Mouse (Mus musculus) heart, embryonic 15.5 days (tissue): ENCODE data around the gene Mfn1. TPM values are rescaled to one million over a fixed set of nuclear protein-coding genes. Genes with fewer than 3 reads are reported as not detected.

Experiments
- ATAC-seq: fragments of 200-750 bp; cut with Nextera tagmentation; replicated peaks from 2 replicates; pipeline ENCODE4 v1.8.0; 2017; ENCODE audit warnings: low read depth, moderate TSS enrichment; ENCODE audit not compliant: insufficient number of reproducible peaks, insufficient read depth, low FRiP score
- H3K27ac ChIP-seq: fragments of 300-500 bp; sonication (generic); 2 replicates; pipeline ENCODE4 v1.5.1; 2015; ENCODE audit warnings: mild to moderate bottlenecking, inconsistent platforms
- H3K27me3 ChIP-seq: fragments of 300-500 bp; sonication (generic); 2 replicates; pipeline ENCODE4 v1.6.1; 2015; ENCODE audit warnings: inconsistent platforms
- H3K36me3 ChIP-seq: fragments of 300-500 bp; sonication (generic); 2 replicates; pipeline ENCODE4 v1.6.1; 2015; ENCODE audit warnings: mild to moderate bottlenecking, inconsistent platforms
- H3K4me1 ChIP-seq: fragments of 300-500 bp; sonication (generic); replicated peaks from 2 replicates; pipeline ENCODE4 v1.6.1; 2015; ENCODE audit warnings: inconsistent platforms
- H3K4me2 ChIP-seq: fragments of 300-500 bp; sonication (generic); 2 replicates; pipeline ENCODE4 v1.6.1; 2015; ENCODE audit warnings: inconsistent platforms, mild to moderate bottlenecking, moderate library complexity
- H3K4me3 ChIP-seq: fragments of 300-500 bp; sonication (generic); 2 replicates; pipeline ENCODE4 v1.5.1; 2015; ENCODE audit warnings: mild to moderate bottlenecking, inconsistent platforms
- H3K9ac ChIP-seq: fragments of 300-500 bp; sonication (generic); 2 replicates; pipeline ENCODE4 v1.6.1; 2015; ENCODE audit warnings: mild to moderate bottlenecking, inconsistent platforms
- H3K9me3 ChIP-seq: fragments of 300-500 bp; sonication (generic); replicated peaks from 2 replicates; pipeline ENCODE4 v1.6.1; 2016; ENCODE audit warnings: inconsistent platforms
- WGBS: fragments of 180-500 bp; shearing (Covaris S2); methylation state at CpG from one replicate; pipeline ENCODE4 v1.1.7; 2015; ENCODE audit warnings: mixed read lengths; 5-methylcytosine and 5-hydroxymethylcytosine counted together
- polyA plus RNA-seq: library from polyadenylated mRNA; unstranded; fragments of >200 nt; fragmentation: Nextera tagmentation; extraction: Ambion mirVana; gene quantifications from 2 replicates; pipeline ENCODE4 v1.2.1, GENCODE M21; 2015

Gene Mfn1
- polyA plus RNA-seq, 1 experiment from 2014 or later, result 78.6 TPM

DNA sequence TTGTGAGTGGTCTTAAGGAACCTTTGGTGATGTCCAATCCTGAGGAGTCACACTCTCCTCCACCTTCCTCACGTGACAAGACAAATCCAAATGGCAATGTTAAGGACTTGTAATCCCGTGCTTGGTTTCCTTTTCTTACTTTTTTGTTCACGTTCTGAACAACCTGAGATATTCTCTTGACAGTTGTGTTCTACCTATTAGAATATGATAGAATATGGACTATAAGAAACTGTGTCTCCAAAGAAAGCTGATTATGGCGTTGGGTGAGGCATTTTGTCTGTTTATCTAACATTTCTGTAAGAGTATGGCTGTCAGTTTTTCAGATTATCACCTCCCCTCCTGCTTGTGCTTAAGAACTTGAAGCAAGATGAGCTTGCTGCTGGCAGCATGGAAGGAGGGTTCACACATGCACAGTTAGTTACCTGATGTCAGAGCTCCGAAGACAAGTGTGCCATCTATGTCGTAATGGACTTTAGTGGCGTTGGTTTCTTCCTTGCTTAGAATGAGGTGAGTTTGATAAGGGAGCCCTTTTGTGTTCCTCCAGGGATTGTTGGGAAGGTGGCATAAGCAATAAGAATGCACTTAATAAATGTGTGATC lies 16.5 kb upstream of the Mfn1 start:
- no peak overlapping the region for H3K9ac ChIP-seq
- no peaks in the 10 kb centered on the region for H3K9me3 ChIP-seq
- 85% methylated on average over 7 of the region's 7 CpGs for WGBS
- no peak overlapping the region for H3K4me3 ChIP-seq
- peaks cover 21% of the 10 kb centered on the region for H3K36me3 ChIP-seq
- H3K27ac ChIP-seq, result no peak overlapping the region
- no peak for ATAC-seq
- H3K4me2 ChIP-seq, result no peak overlapping the region
- peaks cover 23% of the 10 kb centered on the region for H3K4me1 ChIP-seq
- no peaks in the 10 kb centered on the region for H3K27me3 ChIP-seq

DNA sequence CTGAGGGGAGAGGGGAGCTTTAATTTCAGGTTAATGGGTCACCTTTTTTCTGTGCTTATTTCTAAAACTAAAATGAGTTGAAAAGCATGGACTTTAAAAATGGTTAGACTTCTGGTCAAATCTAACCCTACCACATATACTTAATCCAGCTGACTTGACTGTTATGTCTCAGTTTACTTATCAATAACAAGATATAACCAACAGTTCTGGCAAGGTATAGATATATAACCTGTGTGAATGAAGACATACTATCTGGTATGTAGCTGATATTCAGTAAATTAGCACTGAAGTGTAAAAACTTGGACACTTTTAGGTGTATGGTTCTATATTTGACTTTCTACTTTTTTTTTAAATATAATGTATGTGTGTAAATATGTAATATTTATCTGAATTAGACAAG lies 15.7 kb upstream of the Mfn1 start:
- no peak overlapping the region for H3K4me2 ChIP-seq
- H3K27ac ChIP-seq, result no peak overlapping the region
- no peak overlapping the region for H3K4me3 ChIP-seq
- peaks cover 23% of the 10 kb centered on the region for H3K4me1 ChIP-seq
- no peak overlapping the region for H3K9ac ChIP-seq
- no peaks in the 10 kb centered on the region for H3K9me3 ChIP-seq
- ATAC-seq, result no peak
- H3K36me3 ChIP-seq, result peaks cover 23% of the 10 kb centered on the region
- no peaks in the 10 kb centered on the region for H3K27me3 ChIP-seq

DNA sequence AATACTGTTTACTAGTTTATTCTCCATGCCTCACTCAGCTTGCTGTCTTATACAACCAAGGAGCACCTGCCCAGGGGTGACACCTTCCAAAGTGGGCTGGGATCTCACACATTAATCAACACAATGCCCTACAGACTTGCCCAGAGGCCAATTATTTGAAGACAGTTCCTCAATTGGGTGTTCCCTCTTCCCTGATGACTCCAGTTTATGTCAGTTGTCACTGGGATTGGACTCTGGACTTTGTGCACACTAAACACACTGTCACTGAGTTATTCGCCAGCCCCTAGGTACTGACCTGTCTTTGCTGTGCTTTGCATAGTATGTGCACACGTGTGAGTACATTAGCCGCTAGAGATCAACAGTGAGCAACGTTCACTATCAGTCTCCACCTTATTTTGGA lies 2.1 kb upstream of the Mfn1 start:
- no peak overlapping the region for H3K9ac ChIP-seq
- no peaks in the 10 kb centered on the region for H3K9me3 ChIP-seq
- peaks cover 2% of the 10 kb centered on the region; the same call in 1 of the 2 replicates for H3K4me1 ChIP-seq
- H3K27ac ChIP-seq, result no peak overlapping the region
- H3K36me3 ChIP-seq, result peaks cover 30% of the 10 kb centered on the region
- no peak overlapping the region for H3K4me2 ChIP-seq
- H3K4me3 ChIP-seq, result no peak overlapping the region
- no peaks in the 10 kb centered on the region for H3K27me3 ChIP-seq
- WGBS, result 84% methylated on average over 4 of the region's 4 CpGs
- ATAC-seq, result no peak

DNA sequence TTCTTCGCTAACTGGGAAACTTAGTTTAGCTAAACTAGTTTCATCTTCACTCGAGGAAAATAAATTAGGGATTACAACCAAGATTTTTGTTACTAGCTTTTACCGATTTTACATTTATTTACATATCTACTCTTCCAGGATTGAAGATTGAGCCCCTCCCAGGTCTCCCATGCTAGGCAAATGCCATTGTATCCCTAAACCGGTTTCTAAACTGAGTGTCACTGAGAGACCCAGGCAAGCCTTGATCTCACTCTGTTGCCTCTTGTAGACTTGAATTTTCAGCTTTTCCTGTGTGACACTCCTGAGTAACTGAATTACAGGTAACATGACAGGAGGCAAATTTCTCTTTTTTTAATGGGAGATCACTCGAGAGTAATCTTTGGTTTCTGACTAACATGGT lies 776 bp downstream of the Mfn1 start:
- Histone ChIP-seq H3K9ac (peak overlapping the region; percentile 81), H3K27ac (peak overlapping the region; percentile 86), H3K4me1 (peaks cover 2% of the 10 kb centered on the region; the same call in 1 of the 2 replicates), H3K36me3 (peaks cover 28% of the 10 kb centered on the region), H3K9me3 (no peaks in the 10 kb centered on the region), H3K4me3 (peak overlapping the region; percentile 73), H3K27me3 (no peaks in the 10 kb centered on the region), H3K4me2 (peak overlapping the region; percentile 58)
- no peak for ATAC-seq
- 12% methylated on average over 5 of the region's 5 CpGs for WGBS

DNA sequence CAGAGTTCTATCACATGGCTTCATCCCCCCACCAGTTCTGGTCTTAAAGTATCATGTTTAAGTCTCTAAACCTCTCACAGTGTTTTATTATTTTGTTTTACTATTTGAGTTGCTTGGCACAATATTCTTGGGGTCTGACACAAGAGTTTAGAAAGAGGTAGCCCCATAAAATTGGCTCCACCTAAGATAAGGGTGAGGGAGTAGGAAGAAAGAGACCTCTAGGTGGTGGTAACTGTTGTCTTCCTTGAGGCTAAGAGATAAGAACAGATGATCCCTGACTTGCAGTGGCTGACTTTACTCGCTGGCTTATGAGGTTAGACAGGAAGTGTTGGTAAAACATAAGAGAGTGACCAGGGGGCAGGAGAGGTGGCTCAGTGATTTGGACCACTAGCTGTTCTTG lies 6.4 kb downstream of the Mfn1 start:
- peaks cover 51% of the 10 kb centered on the region for H3K36me3 ChIP-seq
- no peak overlapping the region for H3K27ac ChIP-seq
- no peak overlapping the region for H3K9ac ChIP-seq
- H3K4me2 ChIP-seq, result no peak overlapping the region
- no peaks in the 10 kb centered on the region for H3K9me3 ChIP-seq
- ATAC-seq, result no peak
- no peak overlapping the region for H3K4me3 ChIP-seq
- no peaks in the 10 kb centered on the region for H3K27me3 ChIP-seq
- WGBS, result 50% methylated on average over 1 of the region's 1 CpGs
- peaks cover 7% of the 10 kb centered on the region; the same call in 1 of the 2 replicates for H3K4me1 ChIP-seq

DNA sequence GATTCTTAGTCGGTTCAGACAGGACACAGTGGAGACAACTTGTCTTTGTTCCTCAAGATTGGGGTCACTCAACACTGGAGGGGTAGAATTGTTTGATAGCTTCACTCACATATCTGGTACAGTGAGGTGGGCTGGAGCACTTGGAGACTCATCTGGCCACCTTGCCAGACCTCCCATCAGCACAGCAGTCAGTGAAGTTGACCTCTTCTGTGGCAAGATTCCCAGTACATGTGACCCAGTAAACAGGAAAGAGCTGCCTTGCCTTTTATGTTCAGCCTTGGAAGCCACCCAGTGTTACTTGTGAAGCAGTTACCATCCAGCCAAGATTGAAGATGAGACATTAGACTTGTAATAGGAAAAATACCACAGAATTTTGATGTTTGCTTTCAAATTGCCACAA lies 8.3 kb downstream of the Mfn1 start:
- H3K27me3 ChIP-seq, result no peaks in the 10 kb centered on the region
- no peak overlapping the region; the same call in 1 of the 2 replicates for H3K27ac ChIP-seq
- H3K36me3 ChIP-seq, result peaks cover 52% of the 10 kb centered on the region
- 0 out of 2 replicates have a peak, but pooled peaks have one; percentile 43 for ATAC-seq
- peaks cover 7% of the 10 kb centered on the region; the same call in 1 of the 2 replicates for H3K4me1 ChIP-seq
- H3K4me3 ChIP-seq, result no peak overlapping the region
- no peak overlapping the region for H3K9ac ChIP-seq
- WGBS, result 86% methylated on average over 1 of the region's 1 CpGs
- no peaks in the 10 kb centered on the region for H3K9me3 ChIP-seq
- no peak overlapping the region for H3K4me2 ChIP-seq

DNA sequence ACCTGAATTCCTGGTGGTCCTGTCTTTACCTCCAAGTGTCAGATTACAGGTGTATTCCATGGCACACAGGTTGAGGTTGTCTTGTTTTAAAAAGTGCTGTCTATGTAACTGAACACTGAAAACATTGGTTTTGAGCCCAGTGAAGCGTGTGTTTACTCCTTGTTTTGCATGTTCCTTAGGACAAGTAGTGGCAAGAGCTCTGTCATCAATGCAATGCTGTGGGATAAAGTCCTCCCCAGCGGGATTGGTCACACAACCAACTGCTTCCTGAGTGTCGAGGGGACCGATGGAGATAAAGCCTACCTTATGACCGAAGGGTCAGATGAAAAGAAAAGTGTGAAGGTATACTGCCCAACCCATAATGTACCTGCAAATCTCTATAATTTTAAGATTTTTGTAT lies 8.8 kb downstream of the Mfn1 start:
- no peak for ATAC-seq
- Histone ChIP-seq H3K36me3 (peaks cover 57% of the 10 kb centered on the region), H3K9me3 (no peaks in the 10 kb centered on the region), H3K9ac (no peak overlapping the region), H3K4me2 (no peak overlapping the region), H3K4me3 (no peak overlapping the region), H3K27ac (no peak overlapping the region), H3K27me3 (no peaks in the 10 kb centered on the region), H3K4me1 (peaks cover 7% of the 10 kb centered on the region; the same call in 1 of the 2 replicates)
- 88% methylated on average over 5 of the region's 5 CpGs for WGBS

DNA sequence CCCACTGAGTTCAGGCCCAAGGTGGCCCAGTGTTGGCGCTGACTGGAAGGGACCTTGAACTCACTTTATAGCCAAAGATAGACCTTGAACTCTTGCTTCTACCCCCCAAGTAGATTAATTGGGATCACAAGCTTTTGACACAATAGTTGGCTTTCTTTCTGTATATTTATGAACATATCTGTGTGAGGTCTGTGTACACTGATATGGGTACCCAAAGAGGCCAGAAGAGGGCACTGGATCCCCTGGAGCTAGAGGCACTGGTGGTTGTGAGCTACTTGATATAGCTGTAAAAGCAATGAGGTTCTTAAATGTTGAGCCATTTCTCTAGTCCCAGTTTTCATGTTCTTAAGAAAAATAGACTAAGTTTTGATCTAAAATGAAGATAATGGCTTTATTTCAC lies 23.8 kb downstream of the Mfn1 start:
- 100% methylated on average over 1 of the region's 1 CpGs for WGBS
- Histone ChIP-seq H3K9me3 (no peaks in the 10 kb centered on the region), H3K9ac (no peak overlapping the region), H3K27ac (no peak overlapping the region), H3K27me3 (no peaks in the 10 kb centered on the region), H3K36me3 (peaks cover 48% of the 10 kb centered on the region), H3K4me3 (no peak overlapping the region), H3K4me2 (no peak overlapping the region), H3K4me1 (no peaks in the 10 kb centered on the region)
- ATAC-seq, result no peak

DNA sequence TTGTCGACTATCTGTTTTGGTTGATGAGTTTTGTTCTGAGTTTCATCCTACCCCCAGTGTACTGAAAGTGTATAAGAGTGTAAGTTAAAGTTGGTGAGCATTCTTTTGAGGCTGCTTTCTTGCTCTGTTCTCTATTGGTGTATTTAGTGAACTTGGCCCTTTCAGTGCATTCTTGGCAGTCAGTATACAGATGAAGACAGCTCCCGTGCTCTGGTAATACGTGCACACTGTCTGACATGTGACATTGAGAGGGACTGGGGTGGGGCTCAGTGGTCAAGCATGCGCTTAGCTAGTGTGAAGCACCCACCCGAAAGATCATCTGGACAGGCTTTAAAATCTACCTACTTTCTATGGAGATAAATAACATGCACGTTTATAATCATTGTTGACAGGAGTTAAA lies 34.1 kb downstream of the Mfn1 start:
- 88% methylated on average over 6 of the region's 6 CpGs for WGBS
- H3K27me3 ChIP-seq, result no peaks in the 10 kb centered on the region
- peaks cover 74% of the 10 kb centered on the region for H3K36me3 ChIP-seq
- no peaks in the 10 kb centered on the region for H3K4me1 ChIP-seq
- no peak overlapping the region for H3K27ac ChIP-seq
- ATAC-seq, result no peak
- no peak overlapping the region for H3K4me2 ChIP-seq
- H3K4me3 ChIP-seq, result no peak overlapping the region
- no peak overlapping the region for H3K9ac ChIP-seq
- no peaks in the 10 kb centered on the region for H3K9me3 ChIP-seq

DNA sequence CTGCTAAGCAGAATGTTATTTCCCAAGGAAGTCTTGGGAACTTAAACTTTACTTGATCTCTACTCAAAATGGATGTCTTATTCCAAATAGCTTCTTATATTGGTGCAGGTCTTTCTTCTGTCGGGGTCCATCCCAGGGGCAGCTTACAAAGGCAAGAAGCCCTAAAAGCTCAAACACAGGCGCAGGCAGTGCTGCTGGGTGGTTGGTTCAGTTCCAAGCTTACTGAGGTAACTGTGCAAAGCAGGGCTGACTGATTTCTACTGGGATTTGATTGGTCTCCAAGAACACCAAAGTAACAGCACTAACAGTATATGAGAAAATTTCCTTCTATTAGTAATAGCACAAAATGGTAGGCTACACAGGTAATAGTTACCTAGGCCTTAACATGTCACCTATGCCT lies 43.8 kb downstream of the Mfn1 start:
- H3K4me3 ChIP-seq, result no peak overlapping the region
- no peak for ATAC-seq
- WGBS, result 93% methylated on average over 2 of the region's 2 CpGs
- peaks cover 70% of the 10 kb centered on the region for H3K36me3 ChIP-seq
- no peak overlapping the region for H3K9ac ChIP-seq
- H3K4me1 ChIP-seq, result no peaks in the 10 kb centered on the region
- no peak overlapping the region for H3K27ac ChIP-seq
- no peaks in the 10 kb centered on the region for H3K9me3 ChIP-seq
- no peaks in the 10 kb centered on the region for H3K27me3 ChIP-seq
- no peak overlapping the region for H3K4me2 ChIP-seq

DNA sequence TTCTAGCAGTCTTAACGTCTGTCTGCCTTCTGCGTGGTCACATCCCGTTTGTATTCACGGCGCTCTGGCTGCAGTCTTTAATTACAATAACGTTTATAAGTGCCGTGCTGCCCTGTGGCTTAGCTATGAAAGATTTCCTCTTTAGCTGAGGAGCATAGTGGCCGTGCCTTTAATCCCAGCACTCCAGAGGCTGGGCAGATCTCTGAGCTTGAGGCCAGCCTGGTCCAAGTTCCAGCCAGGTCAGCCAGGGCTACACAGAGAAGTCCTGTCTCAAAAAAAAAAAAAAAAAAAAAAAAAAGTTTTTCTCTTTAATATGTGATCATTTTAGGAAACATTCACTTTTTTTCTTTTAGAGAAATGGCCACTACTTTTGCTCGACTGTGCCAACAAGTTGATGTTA lies 44.6 kb downstream of the Mfn1 start:
- ATAC-seq, result no peak
- peaks cover 62% of the 10 kb centered on the region for H3K36me3 ChIP-seq
- H3K4me1 ChIP-seq, result no peaks in the 10 kb centered on the region
- no peak overlapping the region for H3K4me3 ChIP-seq
- no peak overlapping the region for H3K4me2 ChIP-seq
- H3K9me3 ChIP-seq, result no peaks in the 10 kb centered on the region
- 80% methylated on average over 9 of the region's 9 CpGs for WGBS
- no peak overlapping the region for H3K27ac ChIP-seq
- H3K9ac ChIP-seq, result no peak overlapping the region
- H3K27me3 ChIP-seq, result no peaks in the 10 kb centered on the region

DNA sequence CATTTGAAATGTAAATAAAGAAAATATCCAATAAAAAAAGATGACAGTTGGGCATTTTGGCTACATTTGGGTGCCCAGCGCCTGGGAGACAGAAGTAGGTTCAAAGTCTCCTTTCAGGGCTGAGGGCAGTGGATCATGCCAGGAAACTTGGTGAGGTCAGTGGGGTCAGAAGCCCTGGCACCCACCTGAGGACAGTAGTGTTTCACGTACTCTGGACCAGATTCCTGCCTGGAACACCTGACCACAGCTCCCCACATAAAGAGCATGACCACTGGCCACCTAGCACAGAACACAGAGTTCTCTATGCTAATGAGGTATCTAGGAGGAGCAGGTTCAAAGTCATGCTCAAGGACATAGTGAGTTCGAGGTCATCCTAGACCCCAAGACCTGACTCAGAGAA lies 45.9 kb downstream of the Mfn1 start:
- H3K27me3 ChIP-seq, result no peaks in the 10 kb centered on the region
- WGBS, result 95% methylated on average over 3 of the region's 3 CpGs
- H3K27ac ChIP-seq, result no peak overlapping the region
- peaks cover 3% of the 10 kb centered on the region for H3K4me1 ChIP-seq
- H3K36me3 ChIP-seq, result peaks cover 49% of the 10 kb centered on the region
- no peak overlapping the region for H3K4me2 ChIP-seq
- no peak for ATAC-seq
- no peaks in the 10 kb centered on the region for H3K9me3 ChIP-seq
- no peak overlapping the region for H3K9ac ChIP-seq
- no peak overlapping the region for H3K4me3 ChIP-seq
